Mouse (Mus musculus) limb, embryonic 14.5 days (tissue): Measurements from ENCODE around the gene Gps2. TPM values are rescaled to one million over a fixed set of nuclear protein-coding genes. Genes with fewer than 3 reads are reported as not detected.

Experiments
- ATAC-seq: fragments of 200-750 bp; cut with Nextera tagmentation; 2 replicates; pipeline ENCODE4 v1.8.0; 2017; ENCODE audit warnings: low read depth, moderate number of reproducible peaks, moderate TSS enrichment; ENCODE audit not compliant: low FRiP score
- DNase-seq: peaks from one replicate; pipeline ENCODE4 v3.0.0-alpha.2; 2015; ENCODE audit warnings: low spot score
- H3K27ac ChIP-seq: fragments of 300-500 bp; sonication (generic); replicated peaks from 2 replicates; pipeline ENCODE4 v1.5.1; 2014; ENCODE audit warnings: low read depth, mild to moderate bottlenecking, low read length, moderate library complexity, mixed read lengths
- H3K27me3 ChIP-seq: fragments of 300-500 bp; sonication (generic); 2 replicates; pipeline ENCODE4 v1.6.1; 2014; ENCODE audit warnings: low read length, mixed read lengths; ENCODE audit not compliant: control insufficient read depth, insufficient read depth
- H3K36me3 ChIP-seq: fragments of 300-500 bp; sonication (generic); 2 replicates; pipeline ENCODE4 v1.6.1; 2014; ENCODE audit warnings: mild to moderate bottlenecking, low read length, moderate library complexity, mixed read lengths; ENCODE audit not compliant: control insufficient read depth, insufficient read depth
- H3K4me1 ChIP-seq: fragments of 300-500 bp; sonication (generic); 2 replicates; pipeline ENCODE4 v1.6.1; 2014; ENCODE audit warnings: antibody characterized with exemption, low read length, mixed read lengths; ENCODE audit not compliant: control insufficient read depth, insufficient read depth
- H3K4me2 ChIP-seq: fragments of 300-500 bp; sonication (generic); replicated peaks from 2 replicates; pipeline ENCODE4 v1.6.1; 2014; ENCODE audit warnings: low read depth, mild to moderate bottlenecking, low read length, moderate library complexity; ENCODE audit not compliant: severe bottlenecking
- H3K4me3 ChIP-seq: fragments of 300-500 bp; sonication (generic); replicated peaks from 2 replicates; pipeline ENCODE4 v1.5.1; 2014; ENCODE audit warnings: low read length
- H3K9ac ChIP-seq: fragments of 300-500 bp; sonication (generic); 2 replicates; pipeline ENCODE4 v1.6.1; 2014; ENCODE audit warnings: mild to moderate bottlenecking, low read depth, low read length, moderate library complexity; ENCODE audit not compliant: severe bottlenecking
- H3K9me3 ChIP-seq: fragments of 300-500 bp; sonication (generic); 2 replicates; pipeline ENCODE4 v1.6.1; 2016; ENCODE audit warnings: low read length; ENCODE audit not compliant: control insufficient read depth
- POLR2A ChIP-seq: fragments of 200-500 bp; IDR thresholded peaks from 2 replicates; pipeline ENCODE4 v1.8.0; 2012; ENCODE audit warnings: inconsistent platforms, mild to moderate bottlenecking, moderate library complexity, borderline replicate concordance; ENCODE audit not compliant: insufficient read depth, insufficient read length; ENCODE audit errors: extremely low read depth
- WGBS: fragments of 180-500 bp; shearing (Covaris S2); extraction: QIAGEN DNeasy Blood & Tissue Kit; methylation state at CpG from one replicate; pipeline ENCODE4 v1.1.7; 2014; 5-methylcytosine and 5-hydroxymethylcytosine counted together
- polyA plus RNA-seq, 2 experiments: library from polyadenylated mRNA; depleted of rRNA in 1 of 2; stranded (reverse) in 1 of 2; unstranded in 1 of 2; fragments of >200 nt; fragmentation: Nextera tagmentation in 1 of 2; extraction: Ambion mirVana in 1 of 2; gene quantifications; 2 replicates each; pipeline versions ENCODE4 v1.2.1 to v1.2.3; 2012 to 2014

Gene Gps2
- polyA plus RNA-seq, 2 experiments: 67.3 to 94.0 TPM

DNA sequence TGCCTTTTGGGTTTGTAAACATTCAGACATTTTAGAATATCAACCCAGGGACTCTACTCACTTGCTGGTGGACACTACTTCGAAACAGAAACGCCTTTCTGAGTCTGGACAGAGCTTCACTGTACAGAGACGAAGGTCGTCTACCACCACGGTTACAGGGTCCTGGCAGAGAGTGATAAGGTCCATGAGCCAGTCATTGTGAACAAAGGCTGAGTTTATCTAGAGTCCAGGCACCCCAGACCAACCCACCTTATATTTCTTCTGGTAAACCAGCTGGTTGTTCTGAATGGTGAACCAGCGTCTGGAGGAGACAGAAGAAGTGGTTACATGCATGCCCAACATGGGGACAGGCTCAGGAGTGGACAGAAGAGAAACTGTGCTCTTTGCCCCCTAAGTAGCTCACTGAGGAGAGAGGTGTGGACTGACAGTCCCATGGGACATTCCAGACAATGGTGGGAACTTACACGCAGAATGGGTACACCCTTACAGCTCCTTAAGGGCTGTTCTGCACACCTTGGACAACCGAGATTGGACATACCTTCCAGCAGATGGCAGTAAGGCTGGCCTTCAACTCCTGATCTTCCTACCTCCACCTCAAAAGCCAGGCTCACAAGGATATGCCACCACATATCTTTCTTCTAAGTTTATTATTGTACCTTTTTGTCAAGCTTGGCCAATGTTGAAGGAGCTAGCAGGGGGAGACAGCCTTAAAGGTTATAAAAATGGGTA lies 26.6 kb upstream of the Gps2 start:
- 71% methylated on average over 8 of the region's 8 CpGs for WGBS
- H3K9me3 ChIP-seq: no peaks in the 10 kb centered on the region
- DNase-seq (no peak), ATAC-seq (no peak)
- H3K9ac ChIP-seq: no peak overlapping the region
- no peak overlapping the region for H3K4me2 ChIP-seq
- TF ChIP-seq POLR2A: no peak
- no peak overlapping the region for H3K4me3 ChIP-seq
- H3K27me3 ChIP-seq: no peaks in the 10 kb centered on the region
- no peak overlapping the region for H3K27ac ChIP-seq
- no peaks in the 10 kb centered on the region for H3K36me3 ChIP-seq
- H3K4me1 ChIP-seq: no peaks in the 10 kb centered on the region

DNA sequence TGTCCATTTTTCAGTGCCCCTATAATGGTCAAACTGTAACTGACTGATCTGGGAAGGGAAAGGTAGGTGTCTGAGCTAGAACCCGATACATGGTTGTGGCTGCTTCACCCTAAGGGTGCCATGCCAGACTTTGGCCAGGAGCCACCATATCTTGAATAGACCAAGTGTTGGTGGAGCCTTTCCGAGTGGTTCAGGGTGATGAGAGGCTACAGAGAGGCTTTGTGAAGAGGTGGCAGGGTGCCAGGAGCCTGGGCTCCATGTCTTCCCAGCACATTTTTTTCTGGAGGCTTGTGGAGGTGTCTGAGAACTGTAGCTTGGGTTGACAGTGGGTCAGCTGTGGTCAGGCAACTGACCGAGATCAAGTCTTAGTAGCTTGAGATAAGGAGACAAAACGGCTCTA lies 22.2 kb upstream of the Gps2 start:
- 81% methylated on average over 4 of the region's 4 CpGs for WGBS
- Histone ChIP-seq H3K4me3 (no peak overlapping the region), H3K4me1 (no peaks in the 10 kb centered on the region), H3K4me2 (no peak overlapping the region), H3K27me3 (no peaks in the 10 kb centered on the region), H3K27ac (no peak overlapping the region), H3K36me3 (no peaks in the 10 kb centered on the region), H3K9ac (no peak overlapping the region), H3K9me3 (no peaks in the 10 kb centered on the region)
- TF ChIP-seq POLR2A: no peak
- no peak for ATAC-seq
- no peak for DNase-seq

DNA sequence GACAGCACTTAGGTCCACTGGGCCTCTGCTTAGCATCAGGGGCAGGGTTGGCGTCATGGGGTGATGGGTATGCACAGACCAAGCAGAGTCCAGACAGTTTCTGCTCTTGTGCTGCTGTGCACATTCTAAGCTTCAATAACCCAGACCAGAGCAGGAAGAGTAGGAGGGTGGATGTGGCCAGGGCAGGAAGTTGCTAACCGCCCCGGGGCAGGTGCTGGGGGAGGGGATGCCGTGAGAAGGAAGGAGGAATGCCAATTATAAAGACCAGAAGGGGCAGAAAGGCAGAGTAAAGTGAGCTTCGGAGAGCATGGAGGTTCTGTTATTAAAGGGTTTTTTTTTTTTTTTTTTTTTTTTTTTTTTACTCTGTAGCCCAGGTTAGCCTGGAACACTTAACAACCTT lies 19.0 kb upstream of the Gps2 start:
- Histone ChIP-seq H3K4me3 (no peak overlapping the region), H3K9me3 (no peaks in the 10 kb centered on the region), H3K27ac (no peak overlapping the region), H3K9ac (no peak overlapping the region), H3K27me3 (no peaks in the 10 kb centered on the region), H3K36me3 (no peaks in the 10 kb centered on the region), H3K4me1 (peaks cover 4% of the 10 kb centered on the region), H3K4me2 (no peak overlapping the region)
- 61% methylated on average over 5 of the region's 5 CpGs for WGBS
- no peak for DNase-seq
- ATAC-seq: no peak
- TF ChIP-seq POLR2A: no peak

DNA sequence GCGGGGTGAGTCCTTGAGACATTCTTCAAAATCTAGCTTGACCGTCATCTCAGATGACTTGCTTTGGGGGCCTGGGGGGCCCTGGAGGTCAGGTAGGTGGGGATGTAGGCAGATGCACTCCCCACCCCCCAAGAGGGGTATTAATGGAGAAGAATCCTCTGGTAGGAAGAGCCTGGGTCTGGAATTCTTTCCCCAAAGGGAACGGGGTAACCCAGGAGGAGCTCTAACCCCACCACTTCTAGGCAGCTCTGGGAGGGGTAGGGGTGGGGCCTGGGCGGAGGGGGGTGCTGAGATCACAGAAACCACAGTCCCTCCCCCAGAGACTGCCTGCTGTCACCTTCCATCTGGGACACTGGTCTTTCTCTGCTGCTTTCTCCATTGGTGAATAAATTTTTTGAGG lies 18.4 kb upstream of the Gps2 start, which contains the start of gene Acap1:
Gene Acap1 (minus strand): TSS at position 249 of the 400 bp plus-strand sequence.
- DNase-seq: no peak
- 65% methylated on average over 4 of the region's 4 CpGs for whole genome bisulfite sequencing
- Histone ChIP-seq H3K9ac (no peak within 1 kb of the TSS), H3K4me3 (no peak within 1 kb of the TSS), H3K36me3 (no peaks in the 10 kb centered on the region), H3K4me2 (no peak within 1 kb of the TSS), H3K9me3 (no peaks in the 10 kb centered on the region), H3K4me1 (peaks cover 7% of the 10 kb centered on the region), H3K27me3 (no peaks in the 10 kb centered on the region), H3K27ac (no peak within 1 kb of the TSS)
- no peak for ATAC-seq
- no peak for TF ChIP-seq POLR2A

DNA sequence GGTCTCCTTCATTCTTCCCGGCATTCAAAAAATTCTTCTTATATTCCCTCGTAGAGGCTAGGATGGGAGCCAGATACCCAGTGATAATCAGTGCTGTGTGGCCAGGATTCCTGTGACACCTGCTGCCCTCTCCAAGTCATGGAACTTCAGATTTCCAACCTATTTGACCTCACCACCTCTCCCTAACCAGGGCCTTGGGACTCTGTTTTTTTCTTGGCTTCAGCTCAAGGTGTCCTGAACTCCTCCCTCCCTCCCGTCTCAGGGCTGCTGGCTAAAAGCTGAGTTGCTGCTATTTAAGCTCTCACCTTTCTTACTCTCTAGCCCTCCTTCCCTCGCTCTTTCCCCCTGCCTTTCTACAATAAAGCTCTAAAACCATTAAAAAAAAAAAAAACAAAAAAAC lies 13.8 kb upstream of the Gps2 start:
- WGBS: 19% methylated on average over 4 of the region's 4 CpGs
- DNase-seq: no peak
- TF ChIP-seq POLR2A: no peak

More for the DNA sequence above, 13.8 kb upstream of the Gps2 start:
- H3K27ac ChIP-seq: 0 out of 2 replicates have a peak overlapping the region, but pooled peaks have one; percentile 98
- ATAC-seq: no peak
- peak overlapping the region; percentile 95 for H3K9ac ChIP-seq
- H3K4me2 ChIP-seq: peak overlapping the region; percentile 75
- no peaks in the 10 kb centered on the region for H3K27me3 ChIP-seq
- H3K4me3 ChIP-seq: peak overlapping the region; percentile 91
- peaks cover 12% of the 10 kb centered on the region for H3K4me1 ChIP-seq
- peaks cover 18% of the 10 kb centered on the region for H3K36me3 ChIP-seq
- no peaks in the 10 kb centered on the region for H3K9me3 ChIP-seq
